Mouse (Mus musculus) ES-Bruce4 (cell line): ENCODE results near the gene Fam24a.

Source experiments
- CTCF ChIP-seq: IDR thresholded peaks from one replicate; pipeline ENCODE4 v1.8.1; 2011; ENCODE audit warnings: low read depth, low read length
- POLR2A ChIP-seq: IDR thresholded peaks from one replicate; pipeline ENCODE4 v1.8.1; 2011; ENCODE audit warnings: low read length; ENCODE audit not compliant: insufficient read depth

- TF ChIP-seq CTCF, result no peak
- TF ChIP-seq POLR2A, result no peak
These were observed 11.5 kb upstream of the Fam24a start, which contains the start of gene Cuzd1 for GRCm38 (mm10) chr7:131322192-131322591.
